Mouse (Mus musculus) stomach, embryonic 16.5 days (tissue): Measurements from ENCODE around the gene 1700008O03Rik. TPM values are rescaled to one million over a fixed set of nuclear protein-coding genes. Genes with fewer than 3 reads are reported as not detected.

ENCODE experiments used
- ATAC-seq: fragments of 200-750 bp; cut with Nextera tagmentation; 2 replicates; pipeline ENCODE4 v1.8.0; 2017; ENCODE audit warnings: moderate number of reproducible peaks, moderate TSS enrichment; ENCODE audit not compliant: insufficient read depth, low FRiP score
- H3K27ac ChIP-seq: fragments of 300-500 bp; sonication (generic); 2 replicates; pipeline ENCODE4 v1.5.1; 2014; ENCODE audit warnings: low read length
- H3K27me3 ChIP-seq: fragments of 300-500 bp; sonication (generic); 2 replicates; pipeline ENCODE4 v1.6.1; 2014; ENCODE audit warnings: low read length, control low read depth, mixed read lengths; ENCODE audit not compliant: control insufficient read depth, insufficient read depth
- H3K36me3 ChIP-seq: fragments of 300-500 bp; sonication (generic); 2 replicates; pipeline ENCODE4 v1.6.1; 2014; ENCODE audit warnings: low read length; ENCODE audit not compliant: control insufficient read depth, insufficient read depth
- H3K4me1 ChIP-seq: fragments of 300-500 bp; sonication (generic); 2 replicates; pipeline ENCODE4 v1.6.1; 2014; ENCODE audit warnings: low read length, control low read depth, mixed read lengths; ENCODE audit not compliant: control insufficient read depth, insufficient read depth
- H3K4me2 ChIP-seq: fragments of 300-500 bp; sonication (generic); 2 replicates; pipeline ENCODE4 v1.6.1; 2014; ENCODE audit warnings: low read depth, low read length, mixed read lengths
- H3K4me3 ChIP-seq: fragments of 300-500 bp; sonication (generic); replicated peaks from 2 replicates; pipeline ENCODE4 v1.5.1; 2014; ENCODE audit warnings: mild to moderate bottlenecking, low read length
- H3K9ac ChIP-seq: fragments of 300-500 bp; sonication (generic); 2 replicates; pipeline ENCODE4 v1.6.1; 2014; ENCODE audit warnings: low read length
- H3K9me3 ChIP-seq: fragments of 300-500 bp; sonication (generic); replicated peaks from 2 replicates; pipeline ENCODE4 v1.6.1; 2016; ENCODE audit warnings: low read length, control low read depth; ENCODE audit not compliant: control insufficient read depth
- WGBS: fragments of 180-500 bp; shearing (Covaris S2); extraction: QIAGEN DNeasy Blood & Tissue Kit; methylation state at CpG from one replicate; pipeline ENCODE4 v1.1.7; 2014; 5-methylcytosine and 5-hydroxymethylcytosine counted together
- polyA plus RNA-seq: library from polyadenylated mRNA; unstranded; fragments of >200 nt; fragmentation: Nextera tagmentation; extraction: Ambion mirVana; gene quantifications from 2 replicates; pipeline ENCODE4 v1.2.1, GENCODE M21; 2015

The 1700008O03Rik gene
- polyA plus RNA-seq, 1 experiment from 2014 or later = 0.84 TPM

- ATAC-seq = no peak
- Histone ChIP-seq H3K9ac (no peak overlapping the region), H3K4me2 (0 out of 2 replicates have a peak overlapping the region, but pooled peaks have one; percentile 3), H3K4me1 (peaks cover 21% of the 10 kb centered on the region; the same call in 1 of the 2 replicates), H3K4me3 (0 out of 2 replicates have a peak overlapping the region, but pooled peaks have one; percentile 8), H3K9me3 (no peaks in the 10 kb centered on the region), H3K27ac (no peak overlapping the region), H3K27me3 (peaks cover 82% of the 10 kb centered on the region), H3K36me3 (no peaks in the 10 kb centered on the region)
- WGBS = 1% methylated on average over 35 of the region's 35 CpGs
These were observed 31.8 kb downstream of the 1700008O03Rik start for GRCm38 (mm10) chr7:44353601-44354340.

DNA sequence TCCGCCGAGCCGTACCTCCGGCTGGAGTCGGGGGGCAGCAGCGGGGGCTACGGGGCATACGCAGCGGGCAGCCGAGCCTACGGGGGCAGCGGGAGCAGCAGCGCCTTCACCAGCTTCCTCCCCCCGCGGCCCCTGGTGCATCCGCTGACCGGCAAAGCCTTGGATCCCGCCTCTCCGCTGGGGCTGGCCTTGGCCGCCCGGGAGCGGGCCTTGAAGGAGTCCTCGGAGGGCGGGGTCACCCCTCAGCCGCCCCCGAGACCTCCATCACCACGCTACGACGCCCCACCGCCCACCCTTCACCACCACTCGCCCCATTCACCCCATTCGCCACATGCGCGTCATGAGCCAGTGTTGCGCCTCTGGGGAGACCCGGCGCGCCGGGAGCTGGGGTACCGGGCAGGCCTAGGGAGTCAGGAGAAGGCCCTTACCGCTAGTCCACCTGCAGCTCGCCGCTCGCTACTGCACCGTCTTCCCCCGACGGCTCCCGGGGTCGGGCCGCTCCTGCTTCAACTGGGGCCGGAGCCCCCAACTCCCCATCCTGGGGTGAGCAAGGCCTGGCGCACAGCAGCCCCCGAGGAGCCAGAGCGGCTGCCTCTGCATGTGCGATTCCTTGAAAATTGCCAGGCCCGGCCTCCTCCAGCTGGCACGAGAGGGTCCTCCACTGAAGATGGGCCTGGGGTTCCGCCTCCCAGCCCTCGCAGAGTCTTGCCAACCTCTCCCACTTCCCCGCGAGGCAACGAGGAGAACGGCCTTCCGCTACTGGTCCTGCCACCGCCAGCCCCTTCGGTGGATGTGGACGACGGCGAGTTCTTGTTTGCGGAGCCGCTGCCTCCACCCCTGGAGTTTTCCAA lies 32.6 kb downstream of the 1700008O03Rik start:
- Histone ChIP-seq H3K4me1 (peaks cover 21% of the 10 kb centered on the region; the same call in 1 of the 2 replicates), H3K36me3 (no peaks in the 10 kb centered on the region), H3K9me3 (no peaks in the 10 kb centered on the region), H3K4me3 (peak overlapping the region; percentile 8), H3K27me3 (peaks cover 77% of the 10 kb centered on the region), H3K27ac (no peak overlapping the region), H3K4me2 (0 out of 2 replicates have a peak overlapping the region, but pooled peaks have one; percentile 5), H3K9ac (peak overlapping the region; percentile 5; the same call in 1 of the 2 replicates)
- no peak for ATAC-seq
- WGBS = 3% methylated on average over 68 of the region's 71 CpGs

- no peaks in the 10 kb centered on the region for H3K9me3 ChIP-seq
- H3K27ac ChIP-seq = no peak overlapping the region
- no peaks in the 10 kb centered on the region for H3K36me3 ChIP-seq
- peaks cover 68% of the 10 kb centered on the region for H3K27me3 ChIP-seq
- 5% methylated on average over 71 of the region's 71 CpGs for WGBS
- H3K4me3 ChIP-seq = no peak overlapping the region
- H3K4me2 ChIP-seq = no peak overlapping the region
- H3K9ac ChIP-seq = peak overlapping the region; percentile 5; the same call in 1 of the 2 replicates
- ATAC-seq = no peak
- H3K4me1 ChIP-seq = peaks cover 21% of the 10 kb centered on the region; the same call in 1 of the 2 replicates
These were observed 33.5 kb downstream of the 1700008O03Rik start for GRCm38 (mm10) chr7:44351881-44352749.

DNA sequence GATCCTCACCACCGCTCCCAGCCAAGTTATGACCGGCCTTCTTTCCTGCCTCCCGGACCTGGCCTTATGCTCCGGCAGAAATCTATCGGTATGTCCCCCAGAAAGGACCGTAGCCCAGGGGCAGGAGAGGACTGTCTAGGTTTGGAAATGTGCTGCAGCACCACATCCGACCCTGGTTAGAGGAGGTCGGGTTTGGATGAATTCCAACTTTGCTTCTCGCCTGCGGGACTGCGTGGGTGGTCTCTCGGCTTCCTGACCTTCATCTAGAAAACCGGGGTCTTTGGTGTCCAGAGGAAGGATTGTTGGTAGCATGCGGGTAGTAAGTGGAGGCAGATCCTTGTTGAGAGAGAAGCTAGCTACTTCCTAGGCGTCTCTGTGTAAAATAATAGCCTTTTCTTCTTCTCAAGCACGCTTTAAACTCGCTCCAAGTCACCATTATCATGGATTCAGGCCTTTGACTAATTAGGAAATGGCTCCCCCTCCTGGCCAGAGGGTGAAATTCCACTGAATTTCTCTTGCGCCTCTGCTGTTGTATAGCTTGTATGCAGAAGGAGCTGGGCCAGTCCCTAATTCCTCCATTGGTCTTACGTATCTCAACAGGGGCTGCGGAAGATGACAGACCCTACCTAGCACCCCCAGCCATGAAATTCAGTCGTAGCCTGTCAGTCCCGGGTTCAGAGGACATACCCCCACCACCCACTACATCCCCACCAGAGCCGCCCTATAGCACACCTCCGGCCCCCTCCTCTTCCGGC lies 34.5 kb downstream of the 1700008O03Rik start:
- peak; percentile 47; the same call in 1 of the 2 replicates for ATAC-seq
- peak overlapping the region; percentile 38; the same call in 1 of the 2 replicates for H3K9ac ChIP-seq
- H3K9me3 ChIP-seq = no peaks in the 10 kb centered on the region
- no peak overlapping the region for H3K27ac ChIP-seq
- H3K4me1 ChIP-seq = peaks cover 17% of the 10 kb centered on the region; the same call in 1 of the 2 replicates
- H3K36me3 ChIP-seq = no peaks in the 10 kb centered on the region
- peak overlapping the region; percentile 56 for H3K4me2 ChIP-seq
- peak overlapping the region; percentile 32 for H3K4me3 ChIP-seq
- 4% methylated on average over 25 of the region's 25 CpGs for WGBS
- H3K27me3 ChIP-seq = peaks cover 59% of the 10 kb centered on the region

- Histone ChIP-seq H3K4me1 (peaks cover 17% of the 10 kb centered on the region; the same call in 1 of the 2 replicates), H3K9me3 (no peaks in the 10 kb centered on the region), H3K4me2 (no peak overlapping the region), H3K27ac (no peak overlapping the region), H3K36me3 (no peaks in the 10 kb centered on the region), H3K4me3 (no peak overlapping the region), H3K9ac (no peak overlapping the region), H3K27me3 (peaks cover 38% of the 10 kb centered on the region)
- 28% methylated on average over 3 of the region's 3 CpGs for WGBS
- ATAC-seq = no peak
These were observed 36.6 kb downstream of the 1700008O03Rik start for GRCm38 (mm10) chr7:44349043-44349442.

- Histone ChIP-seq H3K9me3 (no peaks in the 10 kb centered on the region), H3K4me3 (no peak overlapping the region), H3K27me3 (peaks cover 6% of the 10 kb centered on the region; the same call in 1 of the 2 replicates), H3K9ac (no peak overlapping the region), H3K4me2 (no peak overlapping the region), H3K4me1 (no peaks in the 10 kb centered on the region), H3K36me3 (no peaks in the 10 kb centered on the region), H3K27ac (no peak overlapping the region)
- no peak for ATAC-seq
- WGBS = 70% methylated on average over 12 of the region's 12 CpGs
These were observed 41.0 kb downstream of the 1700008O03Rik start for GRCm38 (mm10) chr7:44344622-44345021.

GRCm38 (mm10) chr7:44343459-44344015 lies 42.1 kb downstream of the 1700008O03Rik start:
- WGBS = 23% methylated on average over 11 of the region's 11 CpGs
- no peaks in the 10 kb centered on the region for H3K4me1 ChIP-seq
- H3K27me3 ChIP-seq = peaks cover 2% of the 10 kb centered on the region; the same call in 1 of the 2 replicates
- H3K9me3 ChIP-seq = no peaks in the 10 kb centered on the region
- H3K27ac ChIP-seq = no peak overlapping the region
- H3K4me2 ChIP-seq = no peak overlapping the region
- H3K4me3 ChIP-seq = no peak overlapping the region
- H3K9ac ChIP-seq = no peak overlapping the region
- no peaks in the 10 kb centered on the region for H3K36me3 ChIP-seq
- peak; percentile 26; the same call in 1 of the 2 replicates for ATAC-seq

DNA sequence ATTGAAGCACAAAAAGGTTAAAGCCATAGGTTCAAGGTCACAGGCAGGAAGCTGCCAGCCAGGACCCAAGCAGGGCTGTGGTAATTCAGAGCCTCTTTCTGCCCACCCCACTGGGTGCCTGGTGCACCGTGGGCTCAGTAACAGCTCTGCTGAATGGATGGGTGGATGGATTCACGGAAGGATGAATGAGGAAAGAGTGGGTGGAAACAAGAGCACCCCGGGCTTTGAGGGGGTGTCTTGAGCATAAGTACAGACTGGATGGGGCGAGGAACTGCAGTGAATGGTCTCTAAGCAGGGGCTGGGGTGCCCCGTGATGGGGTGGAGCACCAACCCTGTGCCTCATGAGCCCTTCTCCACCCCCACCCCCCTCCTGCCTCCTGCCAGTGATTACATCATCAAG lies 43.9 kb downstream of the 1700008O03Rik start:
- Histone ChIP-seq H3K4me1 (no peaks in the 10 kb centered on the region), H3K27ac (no peak overlapping the region), H3K4me2 (no peak overlapping the region), H3K9me3 (no peaks in the 10 kb centered on the region), H3K36me3 (no peaks in the 10 kb centered on the region), H3K27me3 (peaks cover 20% of the 10 kb centered on the region), H3K9ac (no peak overlapping the region), H3K4me3 (no peak overlapping the region)
- WGBS = 61% methylated on average over 5 of the region's 5 CpGs
- no peak for ATAC-seq
